Mouse (Mus musculus): Measurements from ENCODE around the gene Plcb3. TPM values are rescaled to one million over a fixed set of nuclear protein-coding genes. Genes with fewer than 3 reads are reported as not detected.

The Plcb3 gene
- polyA plus RNA-seq, 1 experiment: 22.7 TPM

DNA sequence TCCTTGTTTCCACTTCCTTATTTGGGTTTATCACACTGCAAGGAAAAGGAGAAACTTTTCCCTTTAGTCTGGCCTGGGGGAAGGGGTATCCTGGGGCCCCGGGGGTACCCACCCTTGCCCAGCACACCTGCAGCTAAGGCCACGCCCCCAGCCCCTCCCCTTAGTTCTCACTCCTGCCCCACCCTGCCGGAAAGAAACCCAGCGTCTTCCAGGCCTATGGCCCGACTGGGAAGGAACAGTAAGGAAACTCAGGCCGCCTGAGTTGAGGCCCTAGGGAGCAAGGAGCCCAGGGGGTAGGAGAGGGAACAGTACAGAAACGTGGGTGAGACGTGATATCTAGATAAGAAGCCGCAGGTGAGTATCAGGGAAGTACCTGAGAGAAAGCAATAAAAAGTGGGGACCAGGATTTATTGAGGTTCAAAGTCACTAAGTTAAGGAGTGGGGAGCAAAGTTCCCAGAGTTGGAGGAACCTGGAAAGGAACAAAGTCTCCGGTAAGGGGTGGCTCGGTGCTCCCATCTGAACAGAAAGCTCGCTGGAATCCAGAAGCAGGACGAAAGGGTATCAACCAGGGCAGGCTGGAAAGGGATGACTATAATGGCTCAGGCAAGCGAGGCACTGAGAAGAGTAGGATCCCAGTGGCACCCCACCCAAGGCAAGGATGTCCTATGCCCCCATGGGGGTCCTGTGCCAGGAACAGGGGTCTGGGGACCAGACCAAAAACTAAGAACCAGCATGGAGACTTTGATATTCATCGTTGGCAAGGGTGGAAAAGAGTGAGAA, 7.6 kb downstream of the Plcb3 start:
- TF ChIP-seq POLR2A (IDR thresholded peaks at IDR 0.05; ENCODE audit: borderline replicate concordance, extremely low read depth, insufficient read depth, insufficient read length, poor library complexity, severe bottlenecking) (no peak), CTCF (IDR thresholded peaks at IDR 0.05; ENCODE audit: borderline replicate concordance, extremely low read depth, insufficient read depth, insufficient read length) (no peak)
- no peak for DNase-seq (ENCODE audit: low read depth)

DNA sequence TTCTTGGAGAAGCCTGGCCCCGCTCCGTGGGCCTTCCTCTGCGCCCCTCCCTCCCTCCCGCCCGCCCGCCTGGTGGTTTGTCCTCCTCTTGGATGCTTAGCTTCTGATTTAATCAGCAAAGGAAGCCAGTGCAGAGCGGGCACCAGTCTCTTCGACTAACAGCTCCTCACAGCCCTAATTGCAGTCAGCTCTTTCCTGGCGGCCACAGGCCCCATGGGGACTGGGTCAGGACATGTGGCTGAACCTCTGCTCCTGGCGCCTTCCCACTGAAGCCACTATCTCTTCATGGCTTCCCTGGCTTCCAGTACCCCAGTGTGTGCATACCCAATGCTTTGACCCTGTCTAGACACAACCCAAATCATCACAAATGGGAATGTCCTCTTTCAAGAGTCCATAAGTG, 19.8 kb downstream of the Plcb3 start:
- no peak for DNase-seq (ENCODE audit: low read depth)
- no peak for TF ChIP-seq POLR2A (IDR thresholded peaks at IDR 0.05; ENCODE audit: borderline replicate concordance, extremely low read depth, insufficient read depth, insufficient read length, poor library complexity, severe bottlenecking)

GRCm38 (mm10) chr19:6955424-6955823, 20.8 kb downstream of the Plcb3 start:
- TF ChIP-seq CTCF (IDR thresholded peaks at IDR 0.05; ENCODE audit: borderline replicate concordance, extremely low read depth, insufficient read depth, insufficient read length) (no peak), POLR2A (IDR thresholded peaks at IDR 0.05; ENCODE audit: borderline replicate concordance, extremely low read depth, insufficient read depth, insufficient read length, poor library complexity, severe bottlenecking) (no peak)
- no peak for DNase-seq (ENCODE audit: low read depth)

DNA sequence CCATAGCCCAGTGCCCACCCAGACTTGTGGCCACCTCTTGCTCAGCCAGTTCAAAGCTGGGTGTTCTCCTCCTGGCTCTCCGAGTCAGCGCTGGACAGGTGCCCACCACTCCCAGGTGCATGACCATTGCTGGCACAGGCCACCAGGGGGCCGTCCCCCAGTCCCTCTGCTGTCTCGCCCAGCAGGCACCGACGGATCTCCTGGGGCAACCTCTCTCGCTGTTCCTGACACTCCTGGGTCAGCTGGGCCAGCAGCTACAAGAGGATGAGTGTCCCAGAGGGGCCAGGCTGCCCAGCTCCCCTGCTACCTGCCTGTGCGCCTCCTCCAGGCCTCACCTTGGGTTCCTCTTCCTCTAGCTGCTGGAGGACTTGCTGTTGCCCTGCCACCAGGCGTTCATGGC, 22.2 kb downstream of the Plcb3 start:
- no peak for DNase-seq (ENCODE audit: low read depth)
- peak; percentile 35; the same call in 1 of the 2 replicates for TF ChIP-seq CTCF (IDR thresholded peaks at IDR 0.05; ENCODE audit: borderline replicate concordance, extremely low read depth, insufficient read depth, insufficient read length)
- no peak for TF ChIP-seq POLR2A (IDR thresholded peaks at IDR 0.05; ENCODE audit: borderline replicate concordance, extremely low read depth, insufficient read depth, insufficient read length, poor library complexity, severe bottlenecking)

GRCm38 (mm10) chr19:6952712-6953037, 23.6 kb downstream of the Plcb3 start:
- no peak for DNase-seq (ENCODE audit: low read depth)
- no peak for TF ChIP-seq CTCF (IDR thresholded peaks at IDR 0.05; ENCODE audit: borderline replicate concordance, extremely low read depth, insufficient read depth, insufficient read length)
- TF ChIP-seq POLR2A (IDR thresholded peaks at IDR 0.05; ENCODE audit: borderline replicate concordance, extremely low read depth, insufficient read depth, insufficient read length, poor library complexity, severe bottlenecking): no peak

GRCm38 (mm10) chr19:6951994-6952711, 24.1 kb downstream of the Plcb3 start:
- TF ChIP-seq CTCF (IDR thresholded peaks at IDR 0.05; ENCODE audit: borderline replicate concordance, extremely low read depth, insufficient read depth, insufficient read length) (no peak), POLR2A (IDR thresholded peaks at IDR 0.05; ENCODE audit: borderline replicate concordance, extremely low read depth, insufficient read depth, insufficient read length, poor library complexity, severe bottlenecking) (no peak)
- peak; percentile 82 for DNase-seq (ENCODE audit: low read depth)

DNA sequence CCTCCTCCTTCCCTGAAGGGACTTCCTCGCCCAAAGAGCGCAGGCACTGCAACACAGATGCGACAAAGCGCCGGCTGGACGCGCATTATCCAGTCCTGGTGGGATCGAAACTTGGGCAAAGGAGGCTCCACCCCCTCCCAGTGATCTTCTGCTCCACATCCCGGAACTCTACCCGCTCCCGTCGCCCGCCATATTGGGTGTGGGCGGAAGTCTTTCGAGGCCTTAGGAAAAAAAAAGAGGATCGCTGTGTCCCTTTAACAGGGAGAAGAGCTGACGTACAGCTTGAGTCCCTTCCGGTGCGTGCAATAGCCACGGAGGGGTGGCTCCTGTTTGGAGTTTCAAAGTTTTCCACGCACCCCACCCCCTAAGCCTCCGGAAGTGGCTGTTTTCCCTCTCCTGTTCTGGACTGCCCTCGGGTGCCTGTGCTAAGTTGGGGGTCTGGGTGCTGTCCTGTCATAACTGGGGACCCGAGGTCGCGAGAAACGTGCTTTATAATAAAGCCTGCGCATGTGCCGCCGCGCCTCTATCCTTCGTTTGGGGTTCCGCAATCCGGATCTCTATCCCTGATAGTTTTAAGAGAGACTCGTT, 24.8 kb downstream of the Plcb3 start:
- peak; percentile 98 for DNase-seq (ENCODE audit: low read depth)
- TF ChIP-seq CTCF (IDR thresholded peaks at IDR 0.05; ENCODE audit: borderline replicate concordance, extremely low read depth, insufficient read depth, insufficient read length) (no peak), POLR2A (IDR thresholded peaks at IDR 0.05; ENCODE audit: borderline replicate concordance, extremely low read depth, insufficient read depth, insufficient read length, poor library complexity, severe bottlenecking) (peak; percentile 61; the same call in 1 of the 2 replicates)

DNA sequence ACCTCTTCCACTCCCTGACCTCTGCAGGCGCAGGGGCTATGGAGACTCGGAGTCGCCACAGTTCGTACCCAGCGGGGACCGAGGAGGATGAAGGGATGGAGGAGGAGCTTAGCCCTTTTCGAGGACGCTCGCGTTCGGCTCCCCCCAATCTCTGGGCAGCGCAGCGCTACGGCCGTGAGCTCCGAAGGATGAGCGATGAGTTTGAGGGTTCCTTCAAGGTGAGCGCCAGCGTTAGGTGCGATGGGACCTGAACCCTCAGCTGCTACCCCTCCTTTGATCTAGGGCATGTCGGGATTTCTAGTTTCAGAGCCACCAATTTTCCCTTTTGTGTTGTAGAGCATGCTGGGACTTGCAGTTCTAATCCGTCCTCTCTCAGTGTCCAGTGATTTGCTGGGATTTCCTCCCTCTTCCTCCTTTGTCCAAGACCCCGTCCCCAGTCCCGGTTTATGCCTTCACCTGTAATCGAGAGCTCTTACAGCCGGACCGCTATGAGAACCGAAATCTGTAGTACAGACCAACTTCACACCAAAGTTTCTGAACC, 25.6 kb downstream of the Plcb3 start:
- DNase-seq (ENCODE audit: low read depth): peak; percentile 92
- TF ChIP-seq CTCF (IDR thresholded peaks at IDR 0.05; ENCODE audit: borderline replicate concordance, extremely low read depth, insufficient read depth, insufficient read length) (no peak), POLR2A (IDR thresholded peaks at IDR 0.05; ENCODE audit: borderline replicate concordance, extremely low read depth, insufficient read depth, insufficient read length, poor library complexity, severe bottlenecking) (peak; percentile 67; the same call in 1 of the 2 replicates)

- TF ChIP-seq CTCF (IDR thresholded peaks at IDR 0.05; ENCODE audit: borderline replicate concordance, extremely low read depth, insufficient read depth, insufficient read length) (no peak), POLR2A (IDR thresholded peaks at IDR 0.05; ENCODE audit: borderline replicate concordance, extremely low read depth, insufficient read depth, insufficient read length, poor library complexity, severe bottlenecking) (no peak)
- DNase-seq (ENCODE audit: low read depth): no peak
Measured at GRCm38 (mm10) chr19:6949951-6950350, 26.3 kb downstream of the Plcb3 start.

DNA sequence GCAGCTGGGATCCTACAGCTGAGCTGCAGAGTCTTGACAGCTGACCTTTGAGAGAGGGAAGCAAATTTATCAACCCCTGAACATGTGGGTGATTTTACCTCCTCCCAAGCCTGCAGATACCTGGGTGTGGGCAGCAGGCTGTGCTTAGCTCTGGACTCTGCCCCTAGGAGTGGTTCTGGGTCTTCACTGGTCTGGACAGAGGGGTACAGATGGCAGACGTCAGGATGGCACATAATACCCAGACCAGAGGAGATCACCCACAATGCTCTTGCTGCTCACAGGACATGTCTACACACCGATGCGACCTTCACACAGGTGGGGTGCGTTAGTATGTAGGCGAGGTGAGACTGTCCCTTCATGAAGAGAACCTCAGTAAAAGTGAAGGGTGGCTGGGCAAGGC, 26.7 kb downstream of the Plcb3 start:
- TF ChIP-seq POLR2A (IDR thresholded peaks at IDR 0.05; ENCODE audit: borderline replicate concordance, extremely low read depth, insufficient read depth, insufficient read length, poor library complexity, severe bottlenecking) (no peak), CTCF (IDR thresholded peaks at IDR 0.05; ENCODE audit: borderline replicate concordance, extremely low read depth, insufficient read depth, insufficient read length) (no peak)

DNA sequence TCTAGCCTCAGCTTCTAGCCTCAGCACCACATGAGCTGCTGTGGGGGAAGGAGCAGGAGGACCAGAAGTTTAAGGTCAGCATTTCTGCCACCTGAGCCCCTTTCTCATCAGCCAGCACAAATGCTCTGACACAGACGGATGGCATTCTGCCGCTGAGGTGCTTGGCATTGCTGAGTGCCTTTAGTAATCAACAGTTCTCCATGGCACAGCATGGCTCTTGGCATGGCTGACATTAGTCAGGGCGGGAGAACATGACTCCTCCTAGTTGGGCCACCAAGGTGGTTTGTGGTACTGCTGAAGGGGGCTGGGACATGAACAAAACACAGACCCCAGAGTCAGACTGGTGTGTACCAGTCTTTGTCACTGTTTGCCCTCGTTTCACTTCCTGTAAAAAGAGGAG, 28.1 kb downstream of the Plcb3 start:
- DNase-seq (ENCODE audit: low read depth): no peak

More for the DNA sequence above, 26.7 kb downstream of the Plcb3 start:
- DNase-seq (ENCODE audit: low read depth): no peak

More for the DNA sequence above, 28.1 kb downstream of the Plcb3 start:
- TF ChIP-seq POLR2A (IDR thresholded peaks at IDR 0.05; ENCODE audit: borderline replicate concordance, extremely low read depth, insufficient read depth, insufficient read length, poor library complexity, severe bottlenecking) (no peak), CTCF (IDR thresholded peaks at IDR 0.05; ENCODE audit: borderline replicate concordance, extremely low read depth, insufficient read depth, insufficient read length) (no peak)
